Mouse (Mus musculus): ENCODE measurements around the gene Ccna1. TPM values are rescaled to one million over a fixed set of nuclear protein-coding genes. Genes with fewer than 3 reads are reported as not detected.

The Ccna1 gene
- total RNA-seq, 2 experiments from 2014 or later: 2.0 to 2.2 TPM

GRCm38 (mm10) chr3:55086948-55087347, 31.6 kb upstream of the Ccna1 start:
- TF ChIP-seq CTCF (IDR thresholded peaks at IDR 0.05): no peak
- DNase-seq (ENCODE audit: extremely low spot score in 1 of 2, low spot score in 2 of 2): no peak
- intact Hi-C loops (cut with DNase I): no loop called here
- Histone ChIP-seq H3K27ac (no peak overlapping the region), H3K4me3 (no peak overlapping the region)

DNA sequence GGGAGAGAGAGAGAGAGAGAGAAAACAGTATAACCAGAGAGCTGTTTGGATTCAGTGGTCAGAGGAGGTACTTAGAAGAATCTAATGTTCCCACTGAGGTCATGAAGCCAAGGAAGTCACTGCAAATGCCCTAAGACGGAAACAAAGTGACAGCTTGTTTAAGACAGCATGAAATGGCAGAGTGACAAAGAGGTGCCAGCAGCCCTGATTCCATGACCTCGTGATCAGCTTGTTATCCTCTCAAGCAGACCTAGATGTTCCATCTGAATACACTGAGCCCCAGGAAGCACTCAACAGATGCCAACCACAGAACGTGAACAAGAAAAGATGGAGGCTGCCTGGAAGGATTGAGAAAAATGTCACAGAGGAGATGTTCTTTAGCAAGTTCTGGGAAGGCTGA, 30.4 kb upstream of the Ccna1 start:
- no peak overlapping the region for H3K4me3 ChIP-seq
- DNase-seq (ENCODE audit: extremely low spot score in 1 of 2, low spot score in 2 of 2): no peak
- TF ChIP-seq CTCF (IDR thresholded peaks at IDR 0.05): no peak
- no peak overlapping the region for H3K27ac ChIP-seq
- intact Hi-C loops (cut with DNase I): no loop called here

DNA sequence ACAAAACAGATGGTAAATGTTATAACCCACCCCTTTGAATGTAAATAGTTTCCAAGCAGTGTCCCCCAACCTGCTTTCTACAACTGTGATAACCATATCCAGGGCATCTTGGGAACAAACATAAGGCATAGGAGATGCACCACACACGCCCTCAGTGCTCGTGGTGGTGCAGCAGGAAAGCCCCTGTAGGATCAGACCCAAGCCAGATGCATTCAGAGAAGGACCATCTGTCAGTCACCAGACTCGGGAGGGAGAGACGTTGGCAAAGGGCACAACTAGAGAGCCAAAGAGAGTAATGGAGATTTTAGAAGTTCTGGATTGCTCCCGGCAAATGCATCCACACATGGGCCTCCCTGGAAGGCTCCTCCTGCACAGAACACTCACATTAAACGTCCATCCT, 29.5 kb upstream of the Ccna1 start:
- H3K27ac ChIP-seq: no peak overlapping the region
- intact Hi-C loops (cut with DNase I): no loop called here

DNA sequence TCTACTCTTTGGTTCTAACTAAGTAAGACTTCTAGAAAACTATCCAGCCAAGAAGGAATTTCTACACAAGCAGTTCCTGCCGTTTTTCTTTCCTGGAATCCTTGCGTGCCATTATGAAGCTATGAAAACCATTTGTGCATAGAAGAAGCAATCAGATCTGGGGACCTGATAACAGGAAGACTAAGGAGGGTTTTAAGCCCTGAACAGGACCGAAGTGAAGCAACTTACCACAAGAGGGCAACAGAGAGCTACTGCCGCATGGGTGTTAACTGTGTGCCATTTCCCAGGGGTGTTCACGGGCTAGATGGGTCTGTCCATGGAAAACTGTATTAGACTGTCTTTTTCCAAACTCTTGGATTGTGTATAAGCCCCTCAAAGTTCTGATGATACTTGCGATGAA, 24.8 kb upstream of the Ccna1 start:
- peak; percentile 97 for TF ChIP-seq CTCF (IDR thresholded peaks at IDR 0.05)
- Histone ChIP-seq H3K27ac (no peak overlapping the region), H3K4me3 (no peak overlapping the region)
- intact Hi-C loops (cut with DNase I): loop anchor here (1.0 kb wide), 3 partner anchors 32 to 275 kb away; partner anchors contain the start of gene Spg20
- DNase-seq (ENCODE audit: extremely low spot score in 1 of 2, low spot score in 2 of 2): peak; percentile 72 to 77

More for the DNA sequence above, 29.5 kb upstream of the Ccna1 start:
- TF ChIP-seq CTCF (IDR thresholded peaks at IDR 0.05): no peak
- no peak for DNase-seq (ENCODE audit: extremely low spot score in 1 of 2, low spot score in 2 of 2)
- H3K4me3 ChIP-seq: no peak overlapping the region

DNA sequence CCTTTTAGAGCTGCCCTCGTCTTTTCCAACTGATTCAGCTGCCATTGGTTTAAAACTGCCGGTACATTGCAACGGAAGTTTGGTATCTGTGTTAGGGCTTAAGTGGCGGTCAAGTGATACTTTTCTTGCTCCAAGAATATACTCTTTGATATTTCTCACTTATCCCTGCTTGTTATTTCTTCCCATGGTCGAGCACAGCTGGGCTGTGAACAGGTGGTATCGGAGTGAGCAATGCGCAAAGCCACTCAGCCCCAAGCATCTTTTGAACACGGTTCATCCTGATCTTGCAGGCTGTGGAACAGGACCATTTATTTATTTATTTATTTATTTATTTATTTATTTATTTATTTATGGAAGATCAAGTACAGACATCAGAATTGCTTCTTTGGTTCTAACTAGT, 24.3 kb upstream of the Ccna1 start:
- Histone ChIP-seq H3K27ac (no peak overlapping the region), H3K4me3 (no peak overlapping the region)
- no peak for DNase-seq (ENCODE audit: extremely low spot score in 1 of 2, low spot score in 2 of 2)
- intact Hi-C loops (cut with DNase I): loop anchor here (1.0 kb wide), 3 partner anchors 33 to 276 kb away; partner anchors contain the start of gene Spg20
- TF ChIP-seq CTCF (IDR thresholded peaks at IDR 0.05): no peak

- no peak for TF ChIP-seq CTCF (IDR thresholded peaks at IDR 0.05)
- intact Hi-C loops (cut with DNase I): no loop called here
- H3K27ac ChIP-seq: no peak overlapping the region
- DNase-seq (ENCODE audit: extremely low spot score in 1 of 2, low spot score in 2 of 2): no peak
- no peak overlapping the region for H3K4me3 ChIP-seq
Observed at GRCm38 (mm10) chr3:55078233-55078632, 22.9 kb upstream of the Ccna1 start.

- Histone ChIP-seq H3K4me3 (no peak overlapping the region), H3K27ac (no peak overlapping the region)
- intact Hi-C loops (cut with DNase I): no loop called here
- DNase-seq (ENCODE audit: extremely low spot score in 1 of 2, low spot score in 2 of 2): no peak
- no peak for TF ChIP-seq CTCF (IDR thresholded peaks at IDR 0.05)
Observed at GRCm38 (mm10) chr3:55075294-55075648, 20.0 kb upstream of the Ccna1 start.

DNA sequence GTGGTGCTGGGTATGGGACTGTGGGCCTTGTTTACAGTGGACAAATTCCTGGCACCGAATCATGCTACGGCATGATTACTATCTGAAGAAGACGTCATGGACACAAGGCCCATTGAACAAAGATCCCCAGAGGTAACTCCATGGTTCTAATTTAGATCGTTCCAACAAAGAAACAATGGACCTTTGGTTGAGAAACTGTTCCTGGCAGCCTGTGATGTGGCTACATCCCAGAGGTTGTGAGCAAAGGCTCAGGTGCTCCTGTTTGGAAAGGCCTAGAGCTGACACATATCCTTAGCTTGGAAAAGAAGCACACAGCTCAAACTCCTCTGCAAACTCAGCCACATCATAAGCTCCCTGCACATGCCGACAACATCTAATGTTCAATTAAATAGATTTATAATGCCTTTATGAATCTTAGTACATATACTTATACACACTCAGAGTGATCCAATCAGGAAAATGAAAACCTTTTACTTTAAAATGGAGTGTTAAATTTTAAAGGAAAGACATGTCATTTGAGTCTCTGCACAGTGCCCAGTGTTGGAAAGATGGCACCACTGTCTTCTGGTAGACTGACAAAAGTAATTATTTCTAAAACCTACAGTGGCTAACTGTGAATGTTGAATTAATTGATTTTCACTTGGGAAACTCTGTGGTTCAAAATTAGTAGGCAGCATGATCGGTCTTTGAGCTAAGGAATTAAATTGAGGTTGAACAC, 19.4 kb upstream of the Ccna1 start:
- intact Hi-C loops (cut with DNase I): no loop called here
- no peak overlapping the region for H3K4me3 ChIP-seq
- no peak for TF ChIP-seq CTCF (IDR thresholded peaks at IDR 0.05)

GRCm38 (mm10) chr3:55067791-55068434, 12.6 kb upstream of the Ccna1 start:
- no peak overlapping the region for H3K27ac ChIP-seq
- H3K4me3 ChIP-seq: no peak overlapping the region
- no peak for DNase-seq (ENCODE audit: extremely low spot score in 1 of 2, low spot score in 2 of 2)
- no peak for TF ChIP-seq CTCF (IDR thresholded peaks at IDR 0.05)
- intact Hi-C loops (cut with DNase I): no loop called here

More for the DNA sequence above, 19.4 kb upstream of the Ccna1 start:
- DNase-seq (ENCODE audit: extremely low spot score in 1 of 2, low spot score in 2 of 2): no peak
- H3K27ac ChIP-seq: no peak overlapping the region

- no peak for DNase-seq (ENCODE audit: extremely low spot score in 1 of 2, low spot score in 2 of 2)
- intact Hi-C loops (cut with DNase I): no loop called here
- no peak for TF ChIP-seq CTCF (IDR thresholded peaks at IDR 0.05)
- H3K4me3 ChIP-seq: no peak overlapping the region
- no peak overlapping the region for H3K27ac ChIP-seq
Observed at GRCm38 (mm10) chr3:55066666-55067023, 11.3 kb upstream of the Ccna1 start.

GRCm38 (mm10) chr3:55065738-55066665, 10.7 kb upstream of the Ccna1 start:
- intact Hi-C loops (cut with DNase I): no loop called here
- no peak for DNase-seq (ENCODE audit: extremely low spot score in 1 of 2, low spot score in 2 of 2)
- H3K27ac ChIP-seq: no peak overlapping the region
- no peak overlapping the region for H3K4me3 ChIP-seq
- no peak for TF ChIP-seq CTCF (IDR thresholded peaks at IDR 0.05)

DNA sequence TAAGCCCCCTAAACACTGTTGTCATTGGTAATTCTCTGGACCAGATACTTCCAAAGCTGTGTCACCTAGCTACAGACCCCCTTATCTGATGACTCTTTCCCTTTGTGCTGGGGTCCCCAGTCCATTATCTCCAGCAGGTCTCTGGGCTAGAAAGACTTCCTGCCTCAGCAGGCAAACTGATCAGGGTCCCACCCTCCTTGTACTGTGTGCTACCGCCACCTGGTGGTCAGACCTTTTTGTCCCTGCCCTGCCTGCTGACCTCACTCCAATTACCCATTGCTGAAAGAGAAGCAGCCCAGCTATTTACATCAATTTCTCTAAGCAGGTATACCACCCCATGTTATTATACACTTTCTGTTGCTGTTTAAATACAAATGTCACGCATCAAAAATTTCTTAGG, 9.1 kb upstream of the Ccna1 start:
- intact Hi-C loops (cut with DNase I): loop anchor here (1.0 to 5.0 kb wide), 4 partner anchors 72 to 327 kb away; partner anchors contain the start of genes Alg5, Exosc8 and Sertm1
- Histone ChIP-seq H3K4me3 (no peak overlapping the region), H3K27ac (no peak overlapping the region)
- TF ChIP-seq CTCF (IDR thresholded peaks at IDR 0.05): peak; percentile 83
- peak; percentile 75 to 81 for DNase-seq (ENCODE audit: extremely low spot score in 1 of 2, low spot score in 2 of 2)
